Mouse (Mus musculus) telencephalon, adult 2 months (tissue): ENCODE data around the gene Tcam1.

ENCODE experiments used
- DNase-seq: peaks from one replicate; pipeline ENCODE4 v3.0.0-alpha.2; 2011; ENCODE audit warnings: low read depth, low spot score

Tcam1 gene

DNA sequence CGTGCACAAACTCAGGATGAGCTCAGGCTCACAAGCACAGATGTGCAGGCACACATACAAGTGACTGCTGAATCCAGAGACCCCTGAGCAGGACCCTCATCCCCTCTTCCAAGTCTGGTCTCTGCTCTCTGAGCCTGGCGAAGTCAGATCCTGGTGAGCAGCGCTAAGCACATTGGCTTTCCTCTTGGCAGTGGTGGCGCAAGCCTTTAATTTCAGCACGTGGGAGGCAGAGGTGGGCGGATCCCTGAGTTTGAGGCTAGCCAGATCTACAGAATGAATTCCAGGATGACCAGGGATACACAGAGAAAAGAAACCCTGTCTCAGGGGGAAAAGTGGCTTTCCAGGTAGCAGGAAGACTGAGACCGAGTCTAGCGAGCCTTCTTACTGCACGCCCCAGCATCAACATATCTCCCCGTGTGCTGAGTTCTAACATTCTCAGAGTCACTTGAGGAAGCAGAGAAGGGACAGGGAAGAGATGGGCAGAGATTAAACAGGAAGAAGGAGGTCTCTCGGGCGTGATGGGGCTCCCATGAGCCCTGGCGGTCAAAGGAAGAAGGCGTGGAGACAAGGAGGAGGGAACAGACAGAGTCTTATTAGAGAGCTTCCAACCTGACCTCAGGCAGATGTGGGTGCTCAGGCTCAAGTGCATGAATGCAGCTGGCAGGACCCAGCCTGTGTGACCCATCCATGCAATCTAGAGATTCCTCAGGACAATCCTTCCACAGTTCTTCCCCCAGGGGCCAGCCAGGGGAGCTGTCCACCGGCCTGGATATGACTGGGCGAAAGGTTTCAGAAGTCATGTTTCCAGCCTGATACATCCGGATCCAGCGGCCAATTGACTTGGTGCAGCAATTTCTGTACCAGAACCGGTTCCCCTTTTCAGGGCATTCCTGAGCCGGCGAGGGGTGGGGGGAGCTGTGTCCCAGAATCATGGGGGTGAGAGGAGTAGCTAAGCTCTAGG, 42.2 kb downstream of the Tcam1 start:
- peak; percentile 28 for DNase-seq

DNA sequence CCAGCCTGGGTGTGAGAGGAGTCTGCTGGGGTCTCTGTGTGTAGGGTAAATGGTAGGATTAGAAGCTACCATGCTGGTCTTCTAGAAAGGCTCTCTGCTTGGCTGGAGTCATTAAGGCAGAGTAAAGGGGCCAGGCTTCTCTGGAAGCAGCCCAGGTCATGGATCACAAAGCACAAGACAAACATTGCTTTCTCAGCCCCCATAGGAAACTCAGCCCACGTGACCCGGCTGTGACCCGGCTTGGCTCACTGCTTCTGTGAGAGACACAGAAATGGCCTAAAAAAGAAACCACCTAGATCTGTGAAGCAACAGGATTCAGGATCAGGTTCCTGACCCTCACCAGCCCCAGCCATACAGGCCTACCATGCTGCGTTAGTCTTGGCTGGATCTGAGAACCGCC, 48.4 kb downstream of the Tcam1 start:
- no peak for DNase-seq

DNA sequence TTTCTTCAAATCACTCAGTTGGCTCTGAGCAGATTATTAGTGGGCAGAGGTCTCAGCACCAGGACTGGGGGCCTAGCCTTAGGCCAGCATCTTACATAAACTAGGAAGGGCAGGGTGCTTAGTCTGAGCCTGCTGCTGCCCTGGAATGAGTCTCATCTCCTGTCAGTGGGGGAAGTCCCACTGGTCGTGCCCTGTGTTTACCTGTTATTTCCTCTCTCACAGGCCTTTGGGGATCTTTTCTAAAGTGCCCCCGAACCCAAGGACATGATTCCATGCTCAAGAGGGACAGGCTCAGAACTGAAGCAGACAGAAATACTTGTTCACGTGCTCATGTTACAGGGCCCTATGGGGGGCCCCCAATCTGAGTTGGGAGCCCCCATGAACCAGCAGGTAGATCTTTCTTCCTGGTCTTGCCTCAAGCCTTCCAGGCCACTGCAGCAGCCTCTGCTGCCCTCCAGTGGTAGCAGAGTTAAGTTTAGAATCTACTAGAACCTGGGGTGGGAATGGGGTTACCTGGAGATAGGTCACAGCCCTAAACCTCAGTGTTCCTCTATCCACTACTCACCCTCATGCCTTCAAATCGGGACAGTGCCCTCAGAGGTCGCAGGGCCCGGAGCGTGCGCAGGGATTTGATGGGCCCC, 49.2 kb downstream of the Tcam1 start:
- DNase-seq = no peak

DNA sequence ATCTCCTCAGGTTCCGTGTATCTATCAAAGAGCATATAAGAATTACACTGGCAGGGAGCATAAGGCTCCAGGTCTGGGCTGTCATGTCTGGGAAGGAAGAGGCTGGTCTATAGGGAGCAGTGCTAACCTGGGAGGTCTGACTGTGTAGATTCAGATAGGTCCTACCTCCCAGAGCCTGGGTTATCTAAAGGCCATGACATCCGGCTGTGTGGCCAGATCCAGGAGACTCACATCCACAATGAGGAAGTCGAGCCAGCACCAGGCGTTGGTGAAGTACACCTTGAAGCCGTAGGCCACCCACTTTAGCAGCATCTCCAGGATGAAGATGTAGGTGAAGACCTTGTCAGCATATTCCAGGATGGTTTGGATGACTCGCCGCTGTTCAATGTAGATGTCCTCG, 50.0 kb downstream of the Tcam1 start:
- no peak for DNase-seq

DNA sequence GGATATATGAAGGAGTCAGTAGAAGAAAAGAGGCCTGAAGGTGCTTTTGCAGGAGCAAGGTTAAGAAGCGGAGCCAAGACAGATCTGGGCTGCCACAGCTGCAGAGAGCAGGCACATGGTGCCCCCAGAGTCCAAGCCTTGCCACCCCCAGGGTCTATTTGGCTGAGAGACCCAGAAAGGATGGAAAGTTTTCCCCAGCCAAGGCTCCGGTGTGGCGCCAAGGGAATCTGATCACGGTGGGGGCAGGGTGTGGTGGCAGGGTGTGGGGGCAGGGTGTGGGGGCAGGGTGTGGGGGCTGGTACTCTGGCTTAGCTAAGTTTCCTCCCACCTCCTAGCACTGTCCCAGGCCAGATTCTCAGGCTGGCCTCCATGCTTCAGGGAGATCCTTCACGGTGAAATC, 52.0 kb downstream of the Tcam1 start:
- DNase-seq = no peak

DNA sequence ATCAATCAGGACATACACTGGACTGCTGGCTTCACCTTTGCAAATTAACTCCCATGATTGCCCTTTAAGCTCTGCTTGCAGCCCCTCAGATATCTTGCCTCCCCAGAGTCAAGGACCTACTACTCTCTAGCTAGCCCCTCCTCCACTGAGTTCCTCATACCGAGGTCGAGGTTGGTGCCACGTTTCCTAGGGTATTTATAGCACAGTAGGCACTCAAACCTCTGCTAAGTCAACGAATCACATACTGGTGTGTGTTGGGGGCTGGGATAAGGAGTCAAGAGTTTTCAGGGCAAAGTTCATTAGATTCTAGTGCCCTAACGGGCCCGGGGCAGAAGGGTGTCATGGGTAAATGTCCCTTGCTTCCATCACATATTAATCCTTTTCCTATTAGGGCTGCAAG, 52.7 kb downstream of the Tcam1 start:
- no peak for DNase-seq

DNA sequence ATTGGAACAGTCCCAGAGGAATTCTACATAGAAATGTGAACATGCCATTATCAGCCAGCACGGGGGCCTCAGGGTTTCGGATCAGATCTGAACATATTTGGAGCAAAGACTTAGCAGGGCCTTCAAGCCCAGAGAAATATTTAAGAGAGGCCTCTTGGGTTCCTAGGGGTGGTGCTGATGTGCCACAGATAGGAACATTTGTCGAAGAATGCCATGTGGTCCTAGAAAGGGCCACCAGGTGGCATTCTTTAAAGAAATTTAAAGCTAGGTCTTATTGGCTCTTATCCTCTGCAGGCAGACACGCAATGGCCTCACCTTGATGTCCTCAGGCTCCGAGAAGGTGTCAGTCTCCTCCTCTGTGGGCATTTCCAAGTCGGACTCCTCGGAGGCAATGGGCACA, 53.2 kb downstream of the Tcam1 start:
- peak; percentile 35 for DNase-seq

DNA sequence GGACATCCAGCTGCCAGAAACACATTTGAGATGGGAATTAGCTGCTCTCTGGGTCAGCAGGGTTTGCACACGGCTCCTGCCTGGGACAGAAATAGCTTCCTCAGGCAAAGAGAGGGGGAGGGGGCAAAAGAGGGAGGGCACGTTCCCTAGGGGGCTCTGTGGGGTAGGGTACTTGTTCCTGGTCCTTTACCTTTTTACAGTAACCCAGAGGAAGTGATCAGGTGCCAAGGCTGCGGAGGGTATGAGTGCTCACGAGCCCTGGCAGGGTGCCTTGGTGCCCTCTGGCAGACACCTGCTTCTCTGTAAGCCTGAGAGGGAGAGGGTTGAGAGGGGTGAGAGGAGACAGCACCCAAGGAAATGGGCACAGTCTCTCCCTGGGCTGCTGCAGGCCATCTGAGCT, 56.0 kb downstream of the Tcam1 start:
- no peak for DNase-seq

DNA sequence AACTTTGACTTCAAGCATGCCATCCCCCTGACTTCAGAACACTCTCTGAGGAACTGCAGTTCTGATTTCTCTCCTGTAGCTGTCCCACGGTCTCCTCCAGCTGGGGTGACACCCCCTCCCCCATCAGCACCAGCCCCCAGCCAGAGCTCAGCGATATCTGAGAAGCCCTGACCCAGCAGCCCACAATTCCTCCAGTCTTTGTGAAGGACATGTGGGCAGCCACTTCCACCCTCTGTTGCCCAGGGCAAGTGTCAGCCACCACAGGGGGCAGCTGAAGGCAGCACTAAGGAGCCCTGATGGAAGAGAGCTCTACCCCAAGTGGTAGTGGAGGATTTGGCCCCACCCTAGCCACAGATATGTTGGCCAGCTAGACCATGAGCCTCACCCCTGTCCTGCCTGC, 57.6 kb downstream of the Tcam1 start:
- no peak for DNase-seq

DNA sequence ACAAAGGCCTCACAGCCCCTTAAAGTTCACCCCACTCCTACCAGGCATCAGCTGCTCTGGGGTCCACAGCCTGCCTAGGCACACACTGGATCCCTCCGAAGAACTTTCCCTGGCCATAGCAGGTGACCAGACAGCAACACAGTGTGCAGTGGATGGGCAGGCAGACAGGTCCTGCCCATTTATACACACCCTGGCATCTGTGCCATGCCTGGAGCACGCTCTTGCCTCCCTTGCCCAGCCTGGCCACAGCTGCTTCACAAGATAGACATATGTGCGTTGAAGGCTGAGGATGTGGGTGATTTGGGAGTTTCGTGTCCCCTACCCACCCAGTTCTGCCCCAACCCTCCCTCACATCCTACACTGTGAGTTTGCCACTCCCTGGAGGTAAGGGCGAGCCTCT, 61.6 kb downstream of the Tcam1 start:
- DNase-seq = no peak
